Mouse (Mus musculus) forebrain, postnatal 0 days (tissue): ENCODE measurements at regions not wholly inside any gene's neighbourhood (a gene's known extent, or its start where the extent isn't known, plus 50 kb on each side); places are given as distances from the start of the nearest gene placed in this dataset.

Source experiments
- ATAC-seq: fragments of 200-750 bp; cut with Nextera tagmentation; 2 replicates; pipeline ENCODE4 v1.8.0; 2017; ENCODE audit warnings: mild to moderate bottlenecking, moderate library complexity
- DNase-seq: peaks from one replicate; pipeline ENCODE4 v3.0.0-alpha.2; 2015
- H3K27ac ChIP-seq: fragments of 300-500 bp; sonication (generic); 2 replicates; pipeline ENCODE4 v1.5.1; 2014; ENCODE audit warnings: low read depth, mild to moderate bottlenecking, antibody characterized with exemption, low read length, moderate library complexity, mixed read lengths
- H3K27me3 ChIP-seq: fragments of 300-500 bp; sonication (generic); 2 replicates; pipeline ENCODE4 v1.6.1; 2014; ENCODE audit warnings: mild to moderate bottlenecking, low read length, mixed read lengths; ENCODE audit not compliant: insufficient read depth
- H3K36me3 ChIP-seq: fragments of 300-500 bp; sonication (generic); 2 replicates; pipeline ENCODE4 v1.6.1; 2014; ENCODE audit warnings: mild to moderate bottlenecking, moderate library complexity; ENCODE audit not compliant: insufficient read depth
- H3K4me1 ChIP-seq: fragments of 300-500 bp; sonication (generic); 2 replicates; pipeline ENCODE4 v1.6.1; 2014; ENCODE audit warnings: antibody characterized with exemption; ENCODE audit not compliant: insufficient read depth
- H3K4me2 ChIP-seq: fragments of 300-500 bp; sonication (generic); 2 replicates; pipeline ENCODE4 v1.6.1; 2014; ENCODE audit warnings: low read depth, mild to moderate bottlenecking, moderate library complexity
- H3K4me3 ChIP-seq: fragments of 300-500 bp; sonication (generic); 2 replicates; pipeline ENCODE4 v1.5.1; 2014; ENCODE audit warnings: low read depth, low read length, mixed read lengths
- H3K9ac ChIP-seq: fragments of 300-500 bp; sonication (generic); 2 replicates; pipeline ENCODE4 v1.6.1; 2014; ENCODE audit warnings: mild to moderate bottlenecking
- H3K9me3 ChIP-seq: fragments of 300-500 bp; sonication (generic); 2 replicates; pipeline ENCODE4 v1.6.1; 2016; ENCODE audit warnings: low read length
- CTCF ChIP-seq: sonication (generic); IDR thresholded peaks from 2 replicates; pipeline ENCODE4 v1.5.1; 2016; ENCODE audit warnings: antibody characterized with exemption, control low read depth, low read depth
- WGBS: fragments of 180-500 bp; shearing (Covaris S2); extraction: QIAGEN DNeasy Blood & Tissue Kit; methylation state at CpG from one replicate; pipeline ENCODE4 v1.1.7; 2014; 5-methylcytosine and 5-hydroxymethylcytosine counted together

- no peak overlapping the region for H3K4me2 ChIP-seq
- no peaks in the 10 kb centered on the region for H3K27me3 ChIP-seq
- no peaks in the 10 kb centered on the region for H3K9me3 ChIP-seq
- H3K36me3 ChIP-seq: no peaks in the 10 kb centered on the region
- WGBS: 38% methylated on average over 3 of the region's 3 CpGs
- no peak overlapping the region for H3K27ac ChIP-seq
- ATAC-seq: no peak
- DNase-seq: no peak
- no peak overlapping the region for H3K9ac ChIP-seq
- no peak for TF ChIP-seq CTCF
- no peaks in the 10 kb centered on the region for H3K4me1 ChIP-seq
- H3K4me3 ChIP-seq: no peak overlapping the region
Measured at GRCm38 (mm10) chr14:80083724-80084123, 99.8 kb downstream of the Olfm4 start.

DNA sequence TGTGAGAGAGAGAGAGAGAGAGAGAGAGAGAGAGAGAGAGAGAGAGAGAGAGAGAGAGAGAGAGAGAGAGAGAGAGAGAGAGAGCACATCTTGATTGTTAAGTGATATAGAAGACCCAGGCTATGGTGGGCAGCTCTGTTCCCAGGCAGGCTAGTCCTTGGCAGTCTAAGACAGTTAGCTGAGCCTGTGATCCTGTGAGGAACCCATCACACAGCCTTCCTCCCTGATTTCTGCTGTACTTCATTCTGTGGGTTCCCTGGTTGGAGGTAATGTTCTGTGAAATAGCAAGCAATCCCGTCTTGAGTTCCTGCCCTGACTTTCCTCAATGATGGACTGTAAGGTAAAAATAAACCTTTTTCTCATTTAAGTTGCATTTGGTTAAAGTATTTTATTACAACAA lies 113.4 kb downstream of the Olfm4 start:
- no peaks in the 10 kb centered on the region for H3K9me3 ChIP-seq
- DNase-seq: no peak
- no peaks in the 10 kb centered on the region for H3K4me1 ChIP-seq
- H3K4me3 ChIP-seq: no peak overlapping the region
- no peak overlapping the region for H3K9ac ChIP-seq
- H3K4me2 ChIP-seq: no peak overlapping the region
- WGBS: 34% methylated on average over 1 of the region's 1 CpGs
- no peak overlapping the region for H3K27ac ChIP-seq
- no peak for TF ChIP-seq CTCF
- no peaks in the 10 kb centered on the region for H3K27me3 ChIP-seq
- H3K36me3 ChIP-seq: no peaks in the 10 kb centered on the region
- ATAC-seq: no peak

- no peak for DNase-seq
- ATAC-seq: no peak
- no peaks in the 10 kb centered on the region for H3K27me3 ChIP-seq
- no peak for TF ChIP-seq CTCF
- H3K36me3 ChIP-seq: no peaks in the 10 kb centered on the region
- H3K9me3 ChIP-seq: no peaks in the 10 kb centered on the region
- H3K9ac ChIP-seq: no peak overlapping the region
- H3K4me1 ChIP-seq: no peaks in the 10 kb centered on the region
- H3K27ac ChIP-seq: no peak overlapping the region
- no peak overlapping the region for H3K4me3 ChIP-seq
- no peak overlapping the region for H3K4me2 ChIP-seq
- 66% methylated on average over 6 of the region's 6 CpGs for WGBS
Measured at GRCm38 (mm10) chr14:80113115-80113687, 129.3 kb downstream of the Olfm4 start.

GRCm38 (mm10) chr14:80114326-80114725 lies 130.4 kb downstream of the Olfm4 start:
- ATAC-seq: no peak
- Histone ChIP-seq H3K9me3 (no peaks in the 10 kb centered on the region), H3K4me2 (no peak overlapping the region), H3K4me1 (no peaks in the 10 kb centered on the region), H3K27me3 (no peaks in the 10 kb centered on the region), H3K4me3 (no peak overlapping the region), H3K36me3 (no peaks in the 10 kb centered on the region), H3K27ac (no peak overlapping the region), H3K9ac (no peak overlapping the region)
- no peak for TF ChIP-seq CTCF
- DNase-seq: no peak

DNA sequence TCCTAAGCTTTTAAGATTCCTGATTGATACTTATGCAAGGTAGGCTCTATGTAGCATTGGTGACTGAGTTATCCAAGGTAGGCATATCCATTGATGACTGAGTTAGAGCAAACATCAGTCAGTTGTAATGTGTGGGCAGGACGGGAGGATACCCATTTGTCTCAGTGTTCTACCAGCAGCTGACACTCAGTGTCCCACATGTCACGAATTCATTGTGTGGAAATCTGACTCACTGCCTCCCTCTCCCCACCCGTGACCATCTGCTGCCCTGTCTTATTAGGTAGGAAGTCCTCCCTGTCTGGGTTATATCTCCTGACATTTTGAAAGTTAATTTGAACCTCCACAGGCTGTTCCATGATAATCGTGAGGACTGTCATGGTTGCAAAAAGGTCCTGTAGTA lies 141.3 kb downstream of the Olfm4 start:
- TF ChIP-seq CTCF: no peak
- DNase-seq (no peak), ATAC-seq (no peak)
- no peaks in the 10 kb centered on the region for H3K9me3 ChIP-seq
- no peak overlapping the region for H3K9ac ChIP-seq
- H3K27me3 ChIP-seq: no peaks in the 10 kb centered on the region
- no peak overlapping the region for H3K4me2 ChIP-seq
- no peak overlapping the region for H3K4me3 ChIP-seq
- no peaks in the 10 kb centered on the region for H3K4me1 ChIP-seq
- 80% methylated on average over 4 of the region's 4 CpGs for WGBS
- no peaks in the 10 kb centered on the region for H3K36me3 ChIP-seq
- no peak overlapping the region for H3K27ac ChIP-seq

GRCm38 (mm10) chr14:80128181-80128580 lies 144.3 kb downstream of the Olfm4 start:
- no peak for DNase-seq
- no peak overlapping the region for H3K9ac ChIP-seq
- ATAC-seq: no peak
- TF ChIP-seq CTCF: no peak
- no peaks in the 10 kb centered on the region for H3K27me3 ChIP-seq
- no peak overlapping the region for H3K27ac ChIP-seq
- H3K4me1 ChIP-seq: no peaks in the 10 kb centered on the region
- H3K4me3 ChIP-seq: no peak overlapping the region
- no peaks in the 10 kb centered on the region for H3K9me3 ChIP-seq
- H3K36me3 ChIP-seq: no peaks in the 10 kb centered on the region
- 92% methylated on average over 2 of the region's 2 CpGs for WGBS
- H3K4me2 ChIP-seq: no peak overlapping the region

DNA sequence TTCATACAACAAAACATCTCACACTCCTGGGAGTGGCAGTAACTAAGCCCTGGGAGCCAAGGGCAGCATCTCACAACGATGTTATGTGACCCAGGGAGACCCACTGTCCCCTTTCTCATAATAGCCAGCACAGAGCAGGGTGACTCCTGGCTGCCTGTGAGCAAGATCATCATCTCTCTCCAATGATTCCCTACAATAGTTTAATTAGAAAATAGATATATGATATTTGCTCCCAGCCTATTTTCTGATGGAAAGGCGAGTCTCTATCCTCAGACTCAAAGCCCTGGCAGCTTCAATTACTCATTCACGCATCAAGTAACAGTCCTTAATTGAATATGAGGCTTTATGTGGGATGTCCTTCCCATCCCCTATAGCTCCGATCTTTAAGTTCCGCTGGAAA lies 153.7 kb downstream of the Olfm4 start:
- Histone ChIP-seq H3K4me3 (no peak overlapping the region), H3K9me3 (no peaks in the 10 kb centered on the region), H3K27me3 (no peaks in the 10 kb centered on the region; the same call in 1 of the 2 replicates), H3K4me1 (peaks cover 8% of the 10 kb centered on the region; the same call in 1 of the 2 replicates), H3K9ac (no peak overlapping the region), H3K36me3 (no peaks in the 10 kb centered on the region), H3K27ac (no peak overlapping the region), H3K4me2 (no peak overlapping the region)
- no peak for ATAC-seq
- WGBS: 40% methylated on average over 5 of the region's 5 CpGs
- DNase-seq: no peak
- TF ChIP-seq CTCF: no peak
